Mouse (Mus musculus) cerebral cortex, adult 2 months (tissue): ENCODE data around the gene Sun2.

Experiments used
- WGBS: fragments of 180-500 bp; shearing (Covaris S2); methylation state at CpG from one replicate; pipeline ENCODE4 v1.1.7; 2018; 5-methylcytosine and 5-hydroxymethylcytosine counted together

The Sun2 gene

GRCm38 (mm10) chr15:79741921-79742705, at the start of gene Sun2:
Gene Sun2, minus strand, starts transcription at chr15:79742536.
- WGBS, result under 1% methylated on average over 93 of the region's 93 CpGs

GRCm38 (mm10) chr15:79791502-79791901, 49.2 kb upstream of the Sun2 start:
- 29% methylated on average over 12 of the region's 12 CpGs for WGBS

DNA sequence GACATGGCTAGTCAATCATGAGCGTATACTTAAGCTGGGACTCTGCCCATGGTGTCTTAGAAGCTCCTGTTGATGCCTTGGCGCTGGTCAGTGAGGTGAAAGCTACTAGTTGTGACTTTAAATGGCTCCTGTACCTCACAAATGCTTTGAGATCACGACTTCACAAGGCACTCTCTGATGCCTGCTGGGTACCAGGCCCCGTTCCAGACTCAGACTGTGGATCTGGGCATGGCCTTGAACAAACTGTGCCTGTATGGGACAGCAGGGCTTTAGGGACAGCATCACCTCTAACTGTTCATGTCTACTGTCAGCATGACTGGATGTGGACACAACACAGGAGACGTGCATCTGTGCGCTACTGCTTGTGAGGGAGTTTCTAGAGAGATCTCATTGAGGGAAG, 48.6 kb upstream of the Sun2 start:
- WGBS, result 85% methylated on average over 6 of the region's 6 CpGs

GRCm38 (mm10) chr15:79790111-79790510, 47.8 kb upstream of the Sun2 start:
- WGBS, result 74% methylated on average over 8 of the region's 8 CpGs

GRCm38 (mm10) chr15:79787815-79788214, 45.5 kb upstream of the Sun2 start:
- 47% methylated on average over 8 of the region's 8 CpGs for WGBS

- 52% methylated on average over 1 of the region's 1 CpGs for WGBS
Observed at GRCm38 (mm10) chr15:79785056-79785455, 42.7 kb upstream of the Sun2 start.

DNA sequence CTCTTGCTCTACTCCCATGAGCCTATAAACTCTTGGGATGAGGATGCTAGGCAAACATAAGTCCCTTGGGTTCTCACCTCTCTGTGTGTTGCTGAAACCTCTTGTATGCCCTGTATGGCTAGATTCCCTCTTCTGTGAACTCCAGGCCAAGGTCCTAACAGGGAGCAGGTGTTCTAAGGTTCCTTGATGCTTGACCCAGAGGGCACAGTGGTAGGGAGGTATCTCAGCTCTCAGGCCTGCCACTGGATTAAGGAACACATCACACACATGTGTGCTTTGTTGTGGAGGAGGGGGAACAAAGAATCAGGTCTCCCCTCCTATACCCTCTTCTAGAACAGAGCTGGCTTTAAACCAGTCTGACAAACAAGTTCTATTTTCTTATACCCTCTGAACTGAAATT, 35.4 kb upstream of the Sun2 start, which contains the start of gene Dnal4:
Gene Dnal4 (minus strand): TSS at position 101 of the 400 bp plus-strand sequence.

DNA sequence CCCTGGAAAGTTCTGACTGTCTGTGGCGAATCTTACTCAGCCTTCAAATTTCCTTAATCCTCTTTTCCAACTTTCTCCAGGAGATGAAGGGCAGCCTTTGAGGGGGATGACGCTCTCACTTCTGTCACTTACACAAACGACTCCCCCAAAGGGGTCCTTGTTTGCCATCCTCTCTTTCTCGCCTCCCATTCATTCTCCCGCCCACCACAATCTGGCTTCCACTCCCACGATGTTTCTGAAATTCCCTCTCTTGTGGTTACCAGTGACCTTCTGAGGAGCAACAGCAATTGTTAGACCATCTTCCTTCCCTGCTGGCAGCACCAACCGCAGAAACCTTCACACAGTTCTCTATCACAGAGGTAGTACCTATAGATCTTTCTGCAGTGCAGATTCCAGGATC, 33.3 kb upstream of the Sun2 start:
- WGBS, result 43% methylated on average over 7 of the region's 7 CpGs

GRCm38 (mm10) chr15:79774117-79775027, 32.0 kb upstream of the Sun2 start:
- under 1% methylated on average over 48 of the region's 50 CpGs for WGBS

- WGBS, result 36% methylated on average over 21 of the region's 21 CpGs
Observed at GRCm38 (mm10) chr15:79770629-79771240, 28.4 kb upstream of the Sun2 start.

- WGBS, result 61% methylated on average over 6 of the region's 6 CpGs
Observed at GRCm38 (mm10) chr15:79768302-79768701, 26.0 kb upstream of the Sun2 start.

- WGBS, result 54% methylated on average over 16 of the region's 16 CpGs
Observed at GRCm38 (mm10) chr15:79767327-79767961, 25.1 kb upstream of the Sun2 start.

GRCm38 (mm10) chr15:79766586-79767071, 24.3 kb upstream of the Sun2 start:
- 45% methylated on average over 10 of the region's 10 CpGs for WGBS

DNA sequence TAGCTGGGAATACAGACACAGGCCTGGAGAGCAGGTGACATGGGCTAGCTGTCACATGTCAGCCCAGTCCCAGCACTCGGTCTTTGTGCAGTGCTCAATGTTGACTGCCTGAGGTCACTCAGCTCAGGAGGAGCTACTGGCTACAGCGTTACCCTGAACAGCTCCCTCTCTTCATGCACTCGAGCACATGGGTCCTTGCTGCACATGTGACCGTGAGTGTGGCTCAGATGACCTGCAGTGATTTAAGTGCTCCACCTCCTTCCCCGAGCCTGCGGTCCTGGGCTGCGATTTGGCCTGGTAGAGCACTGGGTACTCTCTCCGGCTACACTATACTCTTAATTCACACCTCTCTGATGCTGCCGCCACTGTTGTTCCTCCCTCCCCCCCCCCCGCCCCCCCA, 23.8 kb upstream of the Sun2 start:
- WGBS, result 57% methylated on average over 10 of the region's 10 CpGs

DNA sequence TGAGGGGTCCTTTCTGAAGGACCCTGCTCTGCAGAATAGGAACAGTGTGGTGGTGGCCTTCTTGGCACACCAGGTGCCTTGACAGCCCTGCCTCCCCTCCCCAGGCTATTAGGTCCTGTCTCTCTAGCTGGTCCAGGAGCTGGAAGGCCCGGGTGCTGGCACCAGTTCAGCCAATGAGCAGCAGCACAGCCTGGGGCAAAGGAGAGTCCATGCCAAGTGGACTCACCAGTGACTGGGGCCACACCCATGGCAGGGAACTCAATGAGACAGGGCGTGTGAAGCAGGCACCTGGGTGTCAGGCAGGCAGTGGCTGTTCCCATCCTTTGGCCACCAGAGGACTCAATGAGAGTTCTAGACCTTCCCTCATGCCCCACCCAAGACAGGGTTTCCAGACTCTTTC, 23.0 kb upstream of the Sun2 start:
- WGBS, result 64% methylated on average over 2 of the region's 2 CpGs

DNA sequence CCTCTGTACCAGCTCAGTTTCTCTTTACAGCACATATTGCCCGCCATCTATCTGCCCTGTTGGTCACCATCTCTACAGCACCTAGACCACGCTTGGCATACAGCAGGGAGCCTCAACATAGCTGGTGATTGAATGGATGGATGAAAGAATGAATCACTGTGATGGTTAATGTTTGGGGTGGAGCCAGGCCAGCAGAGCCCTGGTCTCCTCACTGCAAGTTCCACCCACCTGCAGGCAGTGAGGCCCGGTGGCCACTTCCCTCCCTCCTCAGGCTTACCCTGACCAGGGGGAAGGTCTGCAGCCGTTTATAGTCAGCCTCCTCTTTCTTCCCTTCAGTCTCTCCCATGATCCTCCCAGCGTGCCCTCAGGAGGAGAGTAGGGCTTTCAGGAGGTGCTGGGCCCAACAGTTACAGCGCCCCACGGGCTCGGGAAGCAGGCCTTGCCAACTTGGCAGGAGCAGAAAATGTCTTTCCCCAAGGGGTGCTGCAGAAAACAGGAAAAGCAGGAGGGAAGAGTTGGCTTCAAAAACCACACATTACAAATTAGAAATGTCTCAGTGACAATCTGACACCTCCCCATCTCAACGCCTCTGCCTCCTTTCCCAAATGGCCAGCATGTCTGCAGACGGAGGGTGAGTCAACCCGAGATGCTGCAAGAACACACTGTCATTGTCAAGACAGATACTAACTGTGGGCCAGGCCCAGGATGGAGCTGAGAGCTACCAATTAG, 22.4 kb upstream of the Sun2 start:
- 37% methylated on average over 11 of the region's 11 CpGs for WGBS

DNA sequence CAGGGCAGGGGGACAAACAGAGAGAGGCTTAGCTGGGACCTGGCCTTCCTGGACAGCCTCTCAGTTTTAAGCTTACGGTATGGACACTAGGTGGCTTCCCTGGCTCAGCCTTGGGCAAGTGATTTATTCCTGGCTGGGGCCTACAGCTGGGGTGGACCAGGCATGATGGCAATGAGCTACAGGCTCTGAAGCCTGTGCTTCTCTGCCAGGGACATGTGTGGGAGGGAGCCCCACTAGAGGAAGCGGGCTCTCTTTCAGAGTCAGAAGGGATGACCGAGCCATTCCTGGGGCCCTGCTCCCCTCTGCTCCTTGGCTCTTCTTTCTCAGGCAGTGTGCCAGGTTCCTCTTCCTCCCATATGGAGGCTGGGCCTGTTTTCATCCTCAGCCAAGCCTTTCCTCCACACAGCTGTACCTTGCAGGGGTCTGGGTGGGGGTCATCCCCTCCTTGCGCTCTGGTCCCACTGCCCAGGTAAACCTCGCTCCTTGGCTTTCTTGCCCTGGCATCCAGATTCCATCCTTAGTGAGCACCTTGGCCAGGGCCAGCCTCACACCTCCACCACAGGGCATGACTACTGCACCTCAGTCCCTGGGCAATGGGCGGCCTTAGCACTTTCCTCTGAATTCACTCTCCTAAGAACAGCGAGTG, 21.4 kb upstream of the Sun2 start:
- WGBS, result 73% methylated on average over 7 of the region's 7 CpGs

DNA sequence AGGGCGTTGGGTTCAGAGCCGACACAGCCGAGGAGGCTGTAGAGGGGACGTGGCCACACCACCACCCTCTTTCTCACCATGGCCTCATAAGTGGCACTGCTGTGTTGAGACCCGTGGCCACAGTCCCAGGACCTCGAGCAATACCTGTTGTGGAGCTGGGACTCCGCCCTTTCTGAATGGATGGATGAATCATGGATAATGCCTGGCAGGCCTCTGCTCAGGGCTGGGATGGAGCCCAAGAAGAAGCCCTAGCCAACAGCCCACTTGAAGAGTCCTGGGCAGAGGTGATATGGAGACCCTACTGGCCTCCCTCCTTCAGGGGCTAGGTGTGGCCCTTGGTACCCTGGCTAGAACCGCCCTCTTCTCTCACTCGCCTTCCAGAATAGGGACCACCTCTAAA, 20.7 kb upstream of the Sun2 start:
- WGBS, result 90% methylated on average over 9 of the region's 9 CpGs

GRCm38 (mm10) chr15:79760956-79761355, 18.6 kb upstream of the Sun2 start:
- WGBS, result 61% methylated on average over 6 of the region's 6 CpGs

- WGBS, result 96% methylated on average over 3 of the region's 3 CpGs
Observed at GRCm38 (mm10) chr15:79757118-79757517, 14.8 kb upstream of the Sun2 start.
